Mouse (Mus musculus): ENCODE measurements around the gene Traf1.

The Traf1 gene

GRCm38 (mm10) chr2:34902731-34903130, 58.8 kb downstream of the Traf1 start:
- DNase-seq (ENCODE audit: low spot score in 2 of 2), result no peak

GRCm38 (mm10) chr2:34901726-34902125, 59.8 kb downstream of the Traf1 start:
- no peak for DNase-seq (ENCODE audit: low spot score in 2 of 2)

- no peak for DNase-seq (ENCODE audit: low spot score in 2 of 2)
Measured at GRCm38 (mm10) chr2:34900412-34900811, 61.2 kb downstream of the Traf1 start.

- no peak for DNase-seq (ENCODE audit: low spot score in 2 of 2)
Measured at GRCm38 (mm10) chr2:34899682-34900081, 61.9 kb downstream of the Traf1 start.

- DNase-seq (ENCODE audit: low spot score in 2 of 2), result no peak
Measured at GRCm38 (mm10) chr2:34897820-34898219, 63.8 kb downstream of the Traf1 start.

- no peak for DNase-seq (ENCODE audit: low spot score in 2 of 2)
Measured at GRCm38 (mm10) chr2:34896821-34897460, 64.6 kb downstream of the Traf1 start.

GRCm38 (mm10) chr2:34895503-34896113, 66.0 kb downstream of the Traf1 start:
- DNase-seq (ENCODE audit: low spot score in 2 of 2), result no peak

- DNase-seq (ENCODE audit: low spot score in 2 of 2), result no peak
Measured at GRCm38 (mm10) chr2:34893950-34894349, 67.6 kb downstream of the Traf1 start.
